Mouse (Mus musculus) kidney, postnatal 0 days (tissue): ENCODE data around the gene Rab3c. TPM values are rescaled to one million over a fixed set of nuclear protein-coding genes. Genes with fewer than 3 reads are reported as not detected.

Experiments
- ATAC-seq: fragments of 200-750 bp; cut with Nextera tagmentation; replicated peaks from 2 replicates; pipeline ENCODE4 v1.8.0; 2017; ENCODE audit warnings: low read depth, moderate number of reproducible peaks, moderate TSS enrichment, moderate library complexity; ENCODE audit not compliant: low FRiP score
- DNase-seq: peaks from one replicate; pipeline ENCODE4 v3.0.0-alpha.2; 2016; ENCODE audit warnings: low spot score
- H3K27ac ChIP-seq: fragments of 300-500 bp; sonication (generic); 2 replicates; pipeline ENCODE4 v1.5.1; 2014; ENCODE audit warnings: mild to moderate bottlenecking
- H3K27me3 ChIP-seq: fragments of 300-500 bp; sonication (generic); 2 replicates; pipeline ENCODE4 v1.6.1; 2014; ENCODE audit warnings: low read length, mixed read lengths; ENCODE audit not compliant: insufficient read depth
- H3K36me3 ChIP-seq: fragments of 300-500 bp; sonication (generic); 2 replicates; pipeline ENCODE4 v1.6.1; 2014; ENCODE audit warnings: low read length, mixed read lengths; ENCODE audit not compliant: insufficient read depth
- H3K4me1 ChIP-seq: fragments of 300-500 bp; sonication (generic); replicated peaks from 2 replicates; pipeline ENCODE4 v1.6.1; 2014; ENCODE audit warnings: antibody characterized with exemption, low read length, mixed read lengths; ENCODE audit not compliant: insufficient read depth
- H3K4me2 ChIP-seq: fragments of 300-500 bp; sonication (generic); 2 replicates; pipeline ENCODE4 v1.6.1; 2014; ENCODE audit warnings: mild to moderate bottlenecking, low read length, moderate library complexity, mixed read lengths
- H3K4me3 ChIP-seq: fragments of 300-500 bp; sonication (generic); replicated peaks from 2 replicates; pipeline ENCODE4 v1.5.1; 2014; ENCODE audit warnings: low read depth, low read length
- H3K9ac ChIP-seq: fragments of 300-500 bp; sonication (generic); 2 replicates; pipeline ENCODE4 v1.6.1; 2014; ENCODE audit warnings: low read depth, low read length
- H3K9me3 ChIP-seq: fragments of 300-500 bp; sonication (generic); replicated peaks from 2 replicates; pipeline ENCODE4 v1.6.1; 2016; ENCODE audit warnings: low read length, inconsistent platforms, mixed read lengths
- CTCF ChIP-seq: IDR thresholded peaks from 2 replicates; pipeline ENCODE4 v1.5.1; 2016; ENCODE audit warnings: antibody characterized with exemption, low read depth, mild to moderate bottlenecking, moderate library complexity
- WGBS: fragments of 180-500 bp; shearing (Covaris S2); extraction: QIAGEN DNeasy Blood & Tissue Kit; methylation state at CpG from one replicate; pipeline ENCODE4 v1.1.7; 2014; 5-methylcytosine and 5-hydroxymethylcytosine counted together
- polyA plus RNA-seq: library from polyadenylated mRNA; unstranded; fragments of >200 nt; fragmentation: Nextera tagmentation; extraction: Ambion mirVana; gene quantifications from 2 replicates; pipeline ENCODE4 v1.2.1, GENCODE M21; 2015

The Rab3c gene
- polyA plus RNA-seq, 1 experiment from 2014 or later = 0.24 TPM

DNA sequence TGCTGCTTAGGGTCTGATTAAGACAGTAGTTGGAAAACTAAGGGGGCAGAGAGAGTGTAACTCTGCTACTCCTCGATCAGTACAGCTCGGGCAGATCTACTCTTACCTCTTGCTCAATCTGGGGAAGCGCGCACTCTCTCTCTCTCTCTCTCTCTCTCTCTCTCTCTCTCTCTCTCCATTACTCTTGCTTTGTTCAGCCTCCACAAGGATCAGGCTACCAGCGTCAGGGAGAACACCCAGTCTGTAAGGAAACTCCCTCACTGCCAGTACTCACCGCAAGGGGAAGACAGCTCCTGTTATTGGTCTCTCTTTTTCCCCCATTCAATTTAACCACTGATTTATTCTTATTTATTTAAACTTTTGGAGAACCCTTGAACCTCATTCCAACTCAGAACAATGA is 185.8 kb downstream of the Rab3c start:
- Histone ChIP-seq H3K4me2 (no peak overlapping the region), H3K27me3 (no peaks in the 10 kb centered on the region), H3K36me3 (no peaks in the 10 kb centered on the region), H3K27ac (no peak overlapping the region), H3K9me3 (no peaks in the 10 kb centered on the region), H3K4me3 (no peak overlapping the region), H3K4me1 (no peaks in the 10 kb centered on the region; the same call in 1 of the 2 replicates), H3K9ac (no peak overlapping the region)
- TF ChIP-seq CTCF = 0 out of 2 replicates have a peak, but pooled peaks have one; percentile 10
- no peak for DNase-seq
- WGBS = 69% methylated on average over 6 of the region's 6 CpGs
- ATAC-seq = no peak

GRCm38 (mm10) chr13:110093720-110094685 is 186.8 kb downstream of the Rab3c start:
- H3K27ac ChIP-seq = no peak overlapping the region
- H3K4me2 ChIP-seq = no peak overlapping the region
- no peak for TF ChIP-seq CTCF
- H3K4me1 ChIP-seq = no peaks in the 10 kb centered on the region; the same call in 1 of the 2 replicates
- no peaks in the 10 kb centered on the region for H3K27me3 ChIP-seq
- no peaks in the 10 kb centered on the region for H3K36me3 ChIP-seq
- DNase-seq (no peak), ATAC-seq (no peak)
- WGBS = 56% methylated on average over 17 of the region's 17 CpGs
- H3K9me3 ChIP-seq = no peaks in the 10 kb centered on the region
- no peak overlapping the region for H3K4me3 ChIP-seq
- H3K9ac ChIP-seq = no peak overlapping the region

GRCm38 (mm10) chr13:110083961-110084360 is 196.8 kb downstream of the Rab3c start:
- H3K27ac ChIP-seq = no peak overlapping the region
- DNase-seq (no peak), ATAC-seq (no peak)
- no peaks in the 10 kb centered on the region for H3K36me3 ChIP-seq
- H3K4me2 ChIP-seq = no peak overlapping the region
- no peaks in the 10 kb centered on the region for H3K4me1 ChIP-seq
- H3K27me3 ChIP-seq = no peaks in the 10 kb centered on the region
- H3K9ac ChIP-seq = no peak overlapping the region
- no peaks in the 10 kb centered on the region for H3K9me3 ChIP-seq
- whole genome bisulfite sequencing = 72% methylated on average over 8 of the region's 8 CpGs
- TF ChIP-seq CTCF = no peak
- H3K4me3 ChIP-seq = no peak overlapping the region

DNA sequence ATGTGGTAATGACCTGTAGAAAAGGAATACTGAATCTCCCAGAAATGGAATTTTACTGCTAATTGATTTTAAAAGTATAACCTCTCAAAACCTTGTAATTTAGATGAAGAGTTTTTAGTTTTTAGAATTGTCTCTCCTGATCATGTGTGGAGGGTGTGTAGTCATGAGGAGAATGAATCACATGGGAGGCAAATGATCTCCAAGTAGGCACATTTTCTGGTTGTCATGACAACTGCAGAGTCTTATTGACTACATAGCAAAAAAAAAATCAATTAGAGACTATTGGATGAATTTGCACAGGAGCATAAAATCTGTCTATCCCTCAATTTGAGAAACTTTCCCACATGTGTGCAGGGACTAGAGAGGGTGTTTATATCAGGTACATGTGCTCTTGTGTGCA is 199.6 kb downstream of the Rab3c start:
- no peak for TF ChIP-seq CTCF
- Histone ChIP-seq H3K27ac (no peak overlapping the region), H3K27me3 (no peaks in the 10 kb centered on the region), H3K9me3 (no peaks in the 10 kb centered on the region), H3K9ac (no peak overlapping the region), H3K4me3 (no peak overlapping the region), H3K36me3 (no peaks in the 10 kb centered on the region), H3K4me2 (no peak overlapping the region), H3K4me1 (no peaks in the 10 kb centered on the region)
- ATAC-seq (no peak), DNase-seq (no peak)

GRCm38 (mm10) chr13:110075587-110075986 is 205.2 kb downstream of the Rab3c start:
- TF ChIP-seq CTCF = no peak
- no peaks in the 10 kb centered on the region for H3K27me3 ChIP-seq
- H3K4me2 ChIP-seq = no peak overlapping the region
- no peak for ATAC-seq
- H3K4me3 ChIP-seq = no peak overlapping the region
- H3K27ac ChIP-seq = no peak overlapping the region
- WGBS = 80% methylated on average over 9 of the region's 9 CpGs
- H3K36me3 ChIP-seq = no peaks in the 10 kb centered on the region
- no peak overlapping the region for H3K9ac ChIP-seq
- DNase-seq = no peak
- H3K4me1 ChIP-seq = no peaks in the 10 kb centered on the region
- no peaks in the 10 kb centered on the region for H3K9me3 ChIP-seq

DNA sequence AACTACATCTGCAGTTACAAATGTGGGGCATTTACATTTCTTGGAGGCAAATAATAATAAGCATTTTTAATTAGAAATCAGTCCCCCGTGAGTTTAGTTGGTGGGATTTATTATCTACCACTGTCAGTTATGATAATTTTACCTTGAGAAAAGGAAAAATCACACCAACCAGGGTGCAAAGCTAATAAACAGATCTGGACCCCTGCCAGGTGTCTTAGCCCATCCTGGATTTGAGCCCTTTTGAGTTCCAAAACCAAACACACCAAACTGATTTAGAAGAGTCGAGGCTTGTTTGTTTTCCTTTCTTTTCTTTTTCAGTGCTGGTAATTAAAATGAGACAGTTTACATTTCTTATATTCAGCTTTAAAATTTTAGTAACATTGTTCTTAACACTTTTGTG is 206.6 kb downstream of the Rab3c start:
- no peaks in the 10 kb centered on the region for H3K4me1 ChIP-seq
- no peak overlapping the region for H3K27ac ChIP-seq
- ATAC-seq = no peak
- no peak for DNase-seq
- H3K36me3 ChIP-seq = no peaks in the 10 kb centered on the region
- H3K9me3 ChIP-seq = no peaks in the 10 kb centered on the region
- no peak overlapping the region for H3K4me2 ChIP-seq
- no peak overlapping the region for H3K9ac ChIP-seq
- H3K4me3 ChIP-seq = no peak overlapping the region
- 62% methylated on average over 2 of the region's 2 CpGs for WGBS
- H3K27me3 ChIP-seq = no peaks in the 10 kb centered on the region
- TF ChIP-seq CTCF = no peak

- WGBS = 70% methylated on average over 3 of the region's 3 CpGs
- no peak overlapping the region for H3K4me3 ChIP-seq
- no peaks in the 10 kb centered on the region for H3K4me1 ChIP-seq
- DNase-seq = no peak
- H3K27me3 ChIP-seq = no peaks in the 10 kb centered on the region
- H3K36me3 ChIP-seq = no peaks in the 10 kb centered on the region
- TF ChIP-seq CTCF = no peak
- H3K9ac ChIP-seq = no peak overlapping the region
- no peaks in the 10 kb centered on the region for H3K9me3 ChIP-seq
- H3K4me2 ChIP-seq = no peak overlapping the region
- ATAC-seq = no peak
- no peak overlapping the region for H3K27ac ChIP-seq
Observed at GRCm38 (mm10) chr13:110067149-110067548, 213.6 kb downstream of the Rab3c start.
